Mouse (Mus musculus) heart, embryonic 12.5 days (tissue): ENCODE results near the gene Pou2f3. TPM values are rescaled to one million over a fixed set of nuclear protein-coding genes. Genes with fewer than 3 reads are reported as not detected.

Experiments used
- ATAC-seq: fragments of 200-750 bp; cut with Nextera tagmentation; 2 replicates; pipeline ENCODE4 v1.8.0; 2017; ENCODE audit warnings: moderate TSS enrichment, moderate library complexity; ENCODE audit not compliant: insufficient number of reproducible peaks, low FRiP score
- H3K27ac ChIP-seq: fragments of 300-500 bp; sonication (generic); 2 replicates; pipeline ENCODE4 v1.5.1; 2016; ENCODE audit warnings: mild to moderate bottlenecking, moderate library complexity; ENCODE audit not compliant: poor library complexity, severe bottlenecking
- H3K27me3 ChIP-seq: fragments of 300-500 bp; sonication (generic); replicated peaks from 2 replicates; pipeline ENCODE4 v1.6.1; 2016; ENCODE audit warnings: mild to moderate bottlenecking, moderate library complexity
- H3K36me3 ChIP-seq: fragments of 300-500 bp; sonication (generic); 2 replicates; pipeline ENCODE4 v1.6.1; 2016; ENCODE audit warnings: mild to moderate bottlenecking, moderate library complexity
- H3K4me1 ChIP-seq: fragments of 300-500 bp; sonication (generic); replicated peaks from 2 replicates; pipeline ENCODE4 v1.6.1; 2016; ENCODE audit warnings: mild to moderate bottlenecking
- H3K4me2 ChIP-seq: fragments of 300-500 bp; sonication (generic); 2 replicates; pipeline ENCODE4 v1.6.1; 2016; ENCODE audit warnings: mild to moderate bottlenecking, moderate library complexity
- H3K4me3 ChIP-seq: fragments of 300-500 bp; sonication (generic); 2 replicates; pipeline ENCODE4 v1.5.1; 2016; ENCODE audit warnings: mild to moderate bottlenecking
- H3K9ac ChIP-seq: fragments of 300-500 bp; sonication (generic); 2 replicates; pipeline ENCODE4 v1.6.1; 2016; ENCODE audit warnings: mild to moderate bottlenecking, moderate library complexity
- H3K9me3 ChIP-seq: fragments of 300-500 bp; sonication (generic); replicated peaks from 2 replicates; pipeline ENCODE4 v1.6.1; 2016; ENCODE audit warnings: mild to moderate bottlenecking, moderate library complexity
- WGBS: fragments of 180-500 bp; shearing (Covaris S2); methylation state at CpG from one replicate; pipeline ENCODE4 v1.1.7; 2016; 5-methylcytosine and 5-hydroxymethylcytosine counted together
- polyA plus RNA-seq: library from polyadenylated mRNA; unstranded; fragments of >200 nt; fragmentation: Nextera tagmentation; extraction: Ambion mirVana; gene quantifications from 2 replicates; pipeline ENCODE4 v1.2.1, GENCODE M21; 2016

The Pou2f3 gene
- polyA plus RNA-seq, 1 experiment from 2014 or later = not detected

DNA sequence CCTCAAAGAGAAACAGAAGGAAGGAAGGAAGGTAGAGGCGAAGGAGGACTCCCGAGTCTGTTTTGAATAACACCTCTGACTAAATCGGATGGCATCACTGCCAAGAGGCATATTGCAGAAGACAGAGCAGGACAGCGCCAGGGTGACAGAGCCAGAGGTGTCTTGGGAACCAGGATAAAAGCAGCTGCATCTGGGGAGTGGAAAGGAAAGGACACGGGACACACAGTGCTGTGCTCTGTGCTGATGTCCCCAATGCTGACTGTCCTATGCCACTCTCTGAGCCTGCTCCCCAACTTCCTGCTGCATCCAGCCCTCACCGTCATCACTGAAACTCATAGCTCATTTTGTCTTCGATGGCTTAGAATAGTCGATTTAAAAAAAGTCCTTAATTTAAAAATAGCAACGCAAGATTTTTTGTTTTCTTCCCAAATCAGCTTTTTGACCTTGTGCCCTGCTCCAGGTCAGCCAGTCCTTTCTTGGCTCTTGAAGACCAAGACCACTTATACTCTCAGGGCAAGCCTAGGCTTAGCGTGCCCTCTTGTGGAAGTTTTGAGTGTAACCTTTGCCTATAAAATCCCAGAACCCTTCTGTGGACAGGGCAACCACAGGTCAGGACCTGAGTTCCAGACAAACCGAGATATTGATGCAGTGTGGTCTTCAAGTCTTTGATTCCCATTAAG is 742 bp upstream of the Pou2f3 start:
- WGBS = 25% methylated on average over 11 of the region's 11 CpGs
- no peaks in the 10 kb centered on the region for H3K9me3 ChIP-seq
- H3K36me3 ChIP-seq = no peaks in the 10 kb centered on the region
- peaks cover 27% of the 10 kb centered on the region for H3K27me3 ChIP-seq
- H3K4me3 ChIP-seq = no peak overlapping the region
- peak overlapping the region; percentile 46 for H3K4me2 ChIP-seq
- ATAC-seq = peak; percentile 44; the same call in 1 of the 2 replicates
- H3K9ac ChIP-seq = 0 out of 2 replicates have a peak overlapping the region, but pooled peaks have one; percentile 19
- H3K4me1 ChIP-seq = peaks cover 22% of the 10 kb centered on the region
- no peak overlapping the region for H3K27ac ChIP-seq

DNA sequence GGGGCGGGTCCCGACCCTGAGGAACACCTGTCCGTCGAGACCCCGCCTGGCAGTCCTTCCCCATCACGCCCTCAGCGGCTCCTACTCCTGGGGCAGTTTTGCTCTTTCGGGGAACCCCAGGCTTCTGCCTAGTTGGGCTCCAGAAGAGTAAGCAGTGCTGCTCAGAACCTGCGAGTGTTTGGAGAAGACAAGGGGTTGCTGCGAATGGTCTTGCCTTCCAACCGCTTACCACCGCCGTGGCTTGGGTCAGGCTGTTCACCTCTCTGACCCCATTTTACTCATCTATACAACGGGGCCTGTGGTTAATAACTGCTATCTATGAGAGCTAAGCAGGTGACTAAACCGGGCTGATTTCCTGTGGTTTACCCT is 4.2 kb downstream of the Pou2f3 start:
- Histone ChIP-seq H3K9ac (no peak overlapping the region), H3K27ac (no peak overlapping the region), H3K4me3 (peak overlapping the region; percentile 40), H3K27me3 (peaks cover 76% of the 10 kb centered on the region), H3K4me2 (peak overlapping the region; percentile 69), H3K36me3 (no peaks in the 10 kb centered on the region), H3K4me1 (peaks cover 24% of the 10 kb centered on the region), H3K9me3 (no peaks in the 10 kb centered on the region)
- 2% methylated on average over 15 of the region's 15 CpGs for WGBS
- no peak for ATAC-seq

DNA sequence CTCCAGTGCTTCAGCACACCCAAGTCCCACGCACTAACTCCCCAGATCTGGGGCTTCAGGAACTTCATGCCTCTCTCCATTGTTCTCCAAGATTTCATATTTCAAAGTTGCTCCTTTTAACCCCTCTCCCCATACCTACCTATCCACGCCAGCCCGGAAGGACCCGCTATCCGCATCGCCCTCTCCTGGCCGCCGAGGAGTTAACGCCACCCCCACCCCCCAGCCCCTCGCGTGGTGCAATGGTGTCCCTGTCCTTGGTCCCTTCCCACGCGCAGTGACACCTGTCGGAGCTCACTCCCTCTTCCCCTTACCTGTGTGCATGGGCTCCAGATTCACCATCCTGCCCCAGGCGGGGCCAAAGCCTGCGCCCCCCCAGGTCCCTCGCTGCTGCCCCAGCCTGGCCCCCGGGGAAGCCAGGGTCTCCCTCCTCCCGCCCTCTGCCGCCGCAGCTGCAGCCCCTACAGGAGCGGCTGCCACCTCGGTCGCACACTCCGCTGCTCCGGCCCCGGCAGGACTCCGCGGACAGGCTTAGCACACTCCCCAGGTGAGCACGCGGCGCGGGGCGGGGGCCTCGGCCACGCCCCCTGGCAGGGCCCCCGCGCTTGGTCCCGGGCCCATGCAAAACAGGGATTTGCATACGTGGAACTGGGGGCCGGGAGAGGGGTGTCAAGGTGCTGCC is 4.7 kb downstream of the Pou2f3 start:
- H3K36me3 ChIP-seq = no peaks in the 10 kb centered on the region
- peak overlapping the region; percentile 69 for H3K4me2 ChIP-seq
- H3K27ac ChIP-seq = no peak overlapping the region
- peaks cover 19% of the 10 kb centered on the region for H3K4me1 ChIP-seq
- peak overlapping the region; percentile 40 for H3K4me3 ChIP-seq
- H3K9me3 ChIP-seq = no peaks in the 10 kb centered on the region
- WGBS = 3% methylated on average over 41 of the region's 41 CpGs
- H3K9ac ChIP-seq = no peak overlapping the region
- ATAC-seq = 0 out of 2 replicates have a peak, but pooled peaks have one; percentile 31
- H3K27me3 ChIP-seq = peaks cover 81% of the 10 kb centered on the region

DNA sequence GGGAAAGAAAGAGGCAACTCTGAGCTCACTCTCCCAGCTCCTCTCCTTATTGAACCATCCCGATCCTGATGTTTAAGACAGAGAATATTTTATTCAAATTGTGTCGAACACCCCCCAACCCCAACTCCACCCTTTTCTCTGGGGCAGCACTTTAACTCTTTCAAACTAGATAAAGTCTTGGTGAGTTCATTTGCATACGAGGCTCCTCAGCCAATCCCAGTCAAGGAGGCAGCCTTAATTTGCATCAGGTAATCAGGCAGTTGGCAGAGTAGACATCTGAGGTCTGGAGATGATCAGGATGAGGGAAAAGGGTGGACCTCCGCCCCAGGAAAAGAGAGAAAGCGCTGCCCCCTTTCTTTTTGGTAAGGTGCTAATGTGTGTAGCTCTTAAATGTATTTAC is 10.0 kb downstream of the Pou2f3 start:
- H3K27me3 ChIP-seq = peaks cover 74% of the 10 kb centered on the region
- peak overlapping the region; percentile 15; the same call in 1 of the 2 replicates for H3K4me2 ChIP-seq
- H3K27ac ChIP-seq = no peak overlapping the region
- H3K4me3 ChIP-seq = no peak overlapping the region
- H3K4me1 ChIP-seq = peaks cover 2% of the 10 kb centered on the region; the same call in 1 of the 2 replicates
- H3K9ac ChIP-seq = no peak overlapping the region
- WGBS = 7% methylated on average over 5 of the region's 5 CpGs
- H3K36me3 ChIP-seq = no peaks in the 10 kb centered on the region
- ATAC-seq = no peak
- no peaks in the 10 kb centered on the region; the same call in 1 of the 2 replicates for H3K9me3 ChIP-seq

DNA sequence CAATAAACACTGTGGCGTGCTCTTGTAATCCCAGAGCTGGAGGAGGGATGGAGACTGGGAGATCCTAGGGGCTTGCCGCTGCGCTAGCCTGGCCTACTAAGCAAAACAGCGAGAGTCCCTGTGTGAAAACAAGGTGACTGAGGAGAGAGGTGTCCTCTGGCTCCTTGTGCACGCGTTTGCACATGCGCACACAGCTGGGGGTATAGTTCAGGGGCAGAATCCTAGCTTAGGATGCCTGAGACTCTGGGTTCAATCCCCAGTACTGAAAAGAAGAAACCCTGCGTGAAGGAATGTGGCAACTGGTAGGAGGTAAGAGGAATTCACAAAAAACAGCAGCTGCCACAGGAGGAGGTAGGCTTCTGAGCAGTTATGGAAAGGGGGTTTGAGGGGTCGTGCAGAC is 16.2 kb downstream of the Pou2f3 start:
- no peak overlapping the region for H3K4me2 ChIP-seq
- no peak overlapping the region for H3K27ac ChIP-seq
- no peak overlapping the region for H3K9ac ChIP-seq
- H3K4me1 ChIP-seq = no peaks in the 10 kb centered on the region
- no peak for ATAC-seq
- H3K9me3 ChIP-seq = no peaks in the 10 kb centered on the region; the same call in 1 of the 2 replicates
- peaks cover 53% of the 10 kb centered on the region for H3K27me3 ChIP-seq
- H3K4me3 ChIP-seq = no peak overlapping the region
- no peaks in the 10 kb centered on the region for H3K36me3 ChIP-seq
- 11% methylated on average over 9 of the region's 9 CpGs for WGBS

DNA sequence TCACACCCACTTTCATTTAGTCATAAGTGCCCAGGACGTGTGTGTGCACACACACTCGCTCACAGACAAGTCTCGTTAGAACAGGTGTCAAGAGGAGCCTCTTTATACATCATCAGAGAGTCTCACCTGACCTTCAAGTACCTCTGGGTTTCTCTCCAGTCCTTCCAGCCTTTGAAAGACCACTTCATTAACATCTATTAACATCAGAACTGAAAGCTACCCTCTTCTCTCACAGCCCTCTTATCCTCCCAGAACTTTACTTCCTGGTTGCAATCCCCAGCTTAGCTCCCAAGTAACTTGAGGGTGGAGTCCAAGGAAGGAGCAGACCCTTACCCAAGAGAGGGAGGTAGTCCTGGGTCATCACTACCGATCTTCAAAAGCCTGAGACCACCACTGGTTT is 18.6 kb downstream of the Pou2f3 start:
- H3K27me3 ChIP-seq = peaks cover 52% of the 10 kb centered on the region

DNA sequence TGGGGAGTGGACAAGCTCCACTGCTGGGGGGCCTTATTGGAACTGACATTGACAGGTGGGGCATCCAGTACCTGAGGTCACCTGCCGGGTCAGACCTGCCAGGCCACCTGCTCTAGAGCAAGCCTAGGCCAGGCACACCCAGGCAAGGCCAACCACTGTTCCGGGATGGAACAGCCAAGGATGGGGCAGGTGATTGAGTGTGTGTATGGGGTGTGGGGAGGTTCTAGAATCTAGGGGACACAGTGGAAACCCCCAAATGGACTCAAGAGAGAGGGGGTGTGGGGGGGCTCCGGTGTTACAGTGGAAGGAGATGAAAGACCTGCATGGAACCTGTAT is 21.2 kb downstream of the Pou2f3 start:
- Histone ChIP-seq H3K36me3 (no peaks in the 10 kb centered on the region), H3K9ac (no peak overlapping the region), H3K4me3 (no peak overlapping the region), H3K27me3 (peaks cover 36% of the 10 kb centered on the region), H3K9me3 (no peaks in the 10 kb centered on the region), H3K4me1 (no peaks in the 10 kb centered on the region), H3K4me2 (no peak overlapping the region), H3K27ac (no peak overlapping the region)
- WGBS = 40% methylated on average over 3 of the region's 3 CpGs
- ATAC-seq = no peak

More for the DNA sequence above, 18.6 kb downstream of the Pou2f3 start:
- Histone ChIP-seq H3K27ac (no peak overlapping the region), H3K36me3 (no peaks in the 10 kb centered on the region), H3K4me1 (no peaks in the 10 kb centered on the region), H3K9me3 (no peaks in the 10 kb centered on the region; the same call in 1 of the 2 replicates), H3K9ac (no peak overlapping the region), H3K4me3 (no peak overlapping the region), H3K4me2 (no peak overlapping the region)
- 52% methylated on average over 4 of the region's 4 CpGs for WGBS
- ATAC-seq = no peak

DNA sequence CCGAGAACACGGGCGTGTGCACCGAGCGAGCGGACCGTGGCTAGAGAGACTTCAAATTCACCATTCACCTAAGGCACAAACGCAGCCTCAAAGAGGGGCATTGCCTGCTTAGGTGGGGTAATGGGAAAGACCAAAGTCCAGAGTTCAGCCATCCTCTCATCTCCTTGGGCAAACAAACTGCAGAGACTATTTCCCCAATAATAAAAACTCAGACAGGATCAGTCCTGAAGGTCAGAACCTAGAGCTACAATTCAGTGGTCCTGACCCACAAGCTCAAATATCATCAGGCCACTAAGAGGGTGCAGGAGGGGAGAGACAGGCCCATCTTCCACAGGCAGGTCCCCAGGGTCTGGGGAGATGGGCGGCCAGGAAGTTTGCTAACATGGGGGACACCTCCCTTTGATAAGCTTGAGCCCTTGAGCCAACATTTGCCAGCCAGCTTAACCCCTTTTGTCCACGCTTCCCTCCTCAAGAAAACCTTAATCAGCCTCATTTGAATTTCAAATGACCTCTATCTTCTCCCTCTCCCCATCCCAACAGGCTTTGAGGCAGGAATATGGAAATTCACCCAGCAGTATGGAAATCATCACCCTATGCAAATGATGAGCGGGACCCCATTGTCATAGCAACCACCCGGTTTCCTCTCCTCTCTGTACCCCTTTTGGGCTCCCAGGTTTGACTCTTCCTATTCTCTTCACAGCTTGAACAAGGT is 21.7 kb downstream of the Pou2f3 start:
- H3K9ac ChIP-seq = no peak overlapping the region
- H3K27me3 ChIP-seq = peaks cover 30% of the 10 kb centered on the region
- H3K4me2 ChIP-seq = no peak overlapping the region
- no peak overlapping the region for H3K4me3 ChIP-seq
- H3K4me1 ChIP-seq = no peaks in the 10 kb centered on the region
- no peaks in the 10 kb centered on the region for H3K36me3 ChIP-seq
- no peak overlapping the region for H3K27ac ChIP-seq
- no peaks in the 10 kb centered on the region for H3K9me3 ChIP-seq
- no peak for ATAC-seq
- 65% methylated on average over 12 of the region's 12 CpGs for WGBS

DNA sequence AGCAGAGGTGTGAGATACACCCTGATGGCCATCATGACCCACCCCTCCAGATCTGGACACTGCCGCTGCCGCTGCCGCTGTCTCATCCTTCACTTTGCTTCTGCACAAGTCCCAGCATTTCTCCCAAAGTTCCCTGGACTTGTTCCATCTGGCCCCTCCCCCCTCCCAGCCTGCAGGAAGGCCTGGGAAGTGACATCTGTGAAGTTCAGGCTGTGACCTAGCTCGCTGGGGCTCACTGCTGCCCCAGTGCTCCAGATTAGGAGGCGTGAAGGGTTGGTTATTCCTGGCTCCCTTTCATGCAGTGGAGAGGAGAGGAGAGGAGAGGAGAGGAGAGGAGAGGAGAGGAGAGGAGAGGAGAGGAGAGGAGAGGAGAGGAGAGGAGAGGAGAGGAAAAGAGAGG is 30.6 kb downstream of the Pou2f3 start:
- Histone ChIP-seq H3K4me3 (no peak overlapping the region), H3K36me3 (no peaks in the 10 kb centered on the region), H3K27ac (no peak overlapping the region), H3K4me1 (peaks cover 13% of the 10 kb centered on the region), H3K4me2 (no peak overlapping the region; the same call in 1 of the 2 replicates), H3K27me3 (no peaks in the 10 kb centered on the region), H3K9ac (no peak overlapping the region), H3K9me3 (no peaks in the 10 kb centered on the region)
- 21% methylated on average over 5 of the region's 5 CpGs for WGBS
- ATAC-seq = 0 out of 2 replicates have a peak, but pooled peaks have one; percentile 15

DNA sequence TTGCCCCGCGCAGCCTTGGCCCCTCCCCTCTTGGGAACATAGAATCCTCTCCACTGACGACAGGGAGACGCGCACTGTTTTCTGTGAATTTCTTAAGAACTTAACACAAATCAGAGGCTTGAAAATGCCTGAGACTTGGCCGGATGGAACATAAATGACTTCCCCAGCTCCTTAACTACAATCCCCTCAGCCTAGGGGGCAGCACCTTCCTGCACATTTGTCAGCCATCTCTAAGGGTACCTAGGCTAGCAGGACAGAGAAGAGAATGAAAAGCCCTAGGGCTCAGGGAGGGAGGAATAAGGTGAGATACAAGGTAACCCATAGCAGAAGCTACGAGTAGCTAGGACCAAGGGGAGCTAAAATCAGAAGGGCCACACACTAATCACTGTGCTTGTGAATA is 32.0 kb downstream of the Pou2f3 start:
- no peaks in the 10 kb centered on the region for H3K27me3 ChIP-seq
- H3K4me3 ChIP-seq = no peak overlapping the region
- H3K9me3 ChIP-seq = no peaks in the 10 kb centered on the region
- H3K27ac ChIP-seq = no peak overlapping the region
- H3K4me1 ChIP-seq = peaks cover 13% of the 10 kb centered on the region
- H3K4me2 ChIP-seq = no peak overlapping the region
- no peaks in the 10 kb centered on the region for H3K36me3 ChIP-seq
- WGBS = 61% methylated on average over 7 of the region's 7 CpGs
- H3K9ac ChIP-seq = no peak overlapping the region
- ATAC-seq = no peak

DNA sequence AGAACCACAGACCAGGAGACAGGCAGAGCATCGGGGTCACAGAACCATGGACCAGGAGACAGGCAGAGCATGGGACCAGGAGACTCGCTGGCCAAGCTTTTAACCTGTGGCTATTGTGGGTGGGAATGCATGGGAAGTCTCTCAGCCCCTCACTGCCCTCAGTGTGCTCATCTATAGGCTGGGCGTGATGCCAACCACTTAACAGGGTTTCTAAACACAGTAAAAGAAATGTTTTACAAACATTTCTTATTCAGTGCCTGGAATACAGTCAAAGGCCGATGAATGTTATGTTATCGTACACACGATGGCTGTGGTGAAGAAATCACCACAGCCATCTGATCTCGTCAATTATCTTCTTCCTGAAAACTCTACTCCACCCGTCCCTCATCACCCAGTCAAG is 43.1 kb downstream of the Pou2f3 start:
- 76% methylated on average over 8 of the region's 8 CpGs for WGBS
- Histone ChIP-seq H3K9me3 (no peaks in the 10 kb centered on the region), H3K27me3 (peaks cover 20% of the 10 kb centered on the region), H3K36me3 (no peaks in the 10 kb centered on the region), H3K4me3 (no peak overlapping the region), H3K4me2 (no peak overlapping the region), H3K27ac (no peak overlapping the region), H3K9ac (no peak overlapping the region), H3K4me1 (no peaks in the 10 kb centered on the region)
- no peak for ATAC-seq
